Mouse (Mus musculus) embryonic facial prominence, embryonic 11.5 days (tissue): ENCODE data around the gene Cdk17. TPM values are rescaled to one million over a fixed set of nuclear protein-coding genes. Genes with fewer than 3 reads are reported as not detected.

ENCODE experiments used
- ATAC-seq: fragments of 200-750 bp; cut with Nextera tagmentation; replicated peaks from 2 replicates; pipeline ENCODE4 v1.8.0; 2017; ENCODE audit warnings: low read depth; ENCODE audit not compliant: insufficient number of reproducible peaks, low FRiP score, low TSS enrichment
- DNase-seq: peaks from one replicate; pipeline ENCODE4 v3.0.0-alpha.2; 2015; ENCODE audit warnings: low spot score
- H3K27ac ChIP-seq: fragments of 300-500 bp; sonication (generic); replicated peaks from 2 replicates; pipeline ENCODE4 v1.5.1; 2014; ENCODE audit warnings: mild to moderate bottlenecking, low read depth, low read length, control low read depth
- H3K27me3 ChIP-seq: fragments of 300-500 bp; sonication (generic); 2 replicates; pipeline ENCODE4 v1.6.1; 2014; ENCODE audit warnings: mild to moderate bottlenecking, low read length, moderate library complexity, mixed read lengths; ENCODE audit not compliant: control insufficient read depth, insufficient read depth
- H3K36me3 ChIP-seq: fragments of 300-500 bp; sonication (generic); replicated peaks from 2 replicates; pipeline ENCODE4 v1.6.1; 2014; ENCODE audit warnings: low read depth, mild to moderate bottlenecking, low read length, moderate library complexity, mixed read lengths; ENCODE audit not compliant: control insufficient read depth, insufficient read depth
- H3K4me1 ChIP-seq: fragments of 300-500 bp; sonication (generic); 2 replicates; pipeline ENCODE4 v1.6.1; 2014; ENCODE audit warnings: low read length, mixed read lengths; ENCODE audit not compliant: control insufficient read depth, insufficient read depth
- H3K4me2 ChIP-seq: fragments of 300-500 bp; sonication (generic); 2 replicates; pipeline ENCODE4 v1.6.1; 2014; ENCODE audit warnings: low read depth, mild to moderate bottlenecking, control low read depth, low read length, moderate library complexity
- H3K4me3 ChIP-seq: fragments of 300-500 bp; sonication (generic); 2 replicates; pipeline ENCODE4 v1.5.1; 2014; ENCODE audit warnings: low read depth, low read length, control low read depth
- H3K9ac ChIP-seq: fragments of 300-500 bp; sonication (generic); replicated peaks from 2 replicates; pipeline ENCODE4 v1.6.1; 2014; ENCODE audit warnings: mild to moderate bottlenecking, control low read depth, low read length
- H3K9me3 ChIP-seq: fragments of 300-500 bp; sonication (generic); replicated peaks from 2 replicates; pipeline ENCODE4 v1.6.1; 2016; ENCODE audit warnings: mild to moderate bottlenecking, low read length, inconsistent platforms, mixed read lengths; ENCODE audit not compliant: control insufficient read depth
- WGBS: fragments of 180-500 bp; shearing (Covaris S2); extraction: QIAGEN DNeasy Blood & Tissue Kit; methylation state at CpG from one replicate; pipeline ENCODE4 v1.1.7; 2014; 5-methylcytosine and 5-hydroxymethylcytosine counted together
- polyA plus RNA-seq: library from polyadenylated mRNA; unstranded; fragments of >200 nt; fragmentation: Nextera tagmentation; extraction: Ambion mirVana; gene quantifications from 2 replicates; pipeline ENCODE4 v1.2.1, GENCODE M21; 2014

Gene Cdk17
- polyA plus RNA-seq, 1 experiment from 2014 or later, result 27.8 TPM

- no peaks in the 10 kb centered on the region for H3K27me3 ChIP-seq
- WGBS, result 91% methylated on average over 6 of the region's 6 CpGs
These were observed 39.3 kb upstream of the Cdk17 start for GRCm38 (mm10) chr10:93121262-93121860.

GRCm38 (mm10) chr10:93122399-93123184 lies 38.1 kb upstream of the Cdk17 start:
- no peak for ATAC-seq
- no peaks in the 10 kb centered on the region for H3K4me1 ChIP-seq
- WGBS, result 67% methylated on average over 12 of the region's 12 CpGs
- H3K4me2 ChIP-seq, result no peak overlapping the region
- no peaks in the 10 kb centered on the region for H3K36me3 ChIP-seq
- DNase-seq, result no peak
- H3K4me3 ChIP-seq, result no peak overlapping the region
- H3K27me3 ChIP-seq, result no peaks in the 10 kb centered on the region
- no peak overlapping the region for H3K9ac ChIP-seq
- H3K9me3 ChIP-seq, result no peaks in the 10 kb centered on the region
- H3K27ac ChIP-seq, result no peak overlapping the region

More at GRCm38 (mm10) chr10:93121262-93121860, 39.3 kb upstream of the Cdk17 start:
- Histone ChIP-seq H3K4me1 (no peaks in the 10 kb centered on the region), H3K27ac (no peak overlapping the region), H3K9ac (no peak overlapping the region), H3K4me3 (no peak overlapping the region), H3K36me3 (no peaks in the 10 kb centered on the region), H3K9me3 (no peaks in the 10 kb centered on the region), H3K4me2 (no peak overlapping the region)
- ATAC-seq (no peak), DNase-seq (no peak)

GRCm38 (mm10) chr10:93123310-93123709 lies 37.4 kb upstream of the Cdk17 start:
- Histone ChIP-seq H3K4me1 (no peaks in the 10 kb centered on the region), H3K36me3 (no peaks in the 10 kb centered on the region), H3K9ac (no peak overlapping the region), H3K27me3 (no peaks in the 10 kb centered on the region), H3K4me2 (no peak overlapping the region), H3K27ac (no peak overlapping the region), H3K4me3 (no peak overlapping the region), H3K9me3 (no peaks in the 10 kb centered on the region)
- ATAC-seq (no peak), DNase-seq (no peak)
- 79% methylated on average over 4 of the region's 4 CpGs for WGBS

- H3K4me2 ChIP-seq, result no peak overlapping the region
- no peaks in the 10 kb centered on the region for H3K4me1 ChIP-seq
- no peak overlapping the region for H3K4me3 ChIP-seq
- no peaks in the 10 kb centered on the region for H3K9me3 ChIP-seq
- H3K36me3 ChIP-seq, result no peaks in the 10 kb centered on the region
- ATAC-seq (no peak), DNase-seq (peak; percentile 42)
- WGBS, result 65% methylated on average over 12 of the region's 12 CpGs
- no peak overlapping the region for H3K9ac ChIP-seq
- no peak overlapping the region for H3K27ac ChIP-seq
- H3K27me3 ChIP-seq, result no peaks in the 10 kb centered on the region
These were observed 36.6 kb upstream of the Cdk17 start for GRCm38 (mm10) chr10:93123957-93124613.

- H3K9me3 ChIP-seq, result no peaks in the 10 kb centered on the region
- no peak for DNase-seq
- no peak overlapping the region for H3K4me2 ChIP-seq
- 82% methylated on average over 3 of the region's 3 CpGs for WGBS
- H3K27ac ChIP-seq, result no peak overlapping the region
- no peaks in the 10 kb centered on the region for H3K36me3 ChIP-seq
- no peak for ATAC-seq
- H3K4me3 ChIP-seq, result no peak overlapping the region
- no peaks in the 10 kb centered on the region for H3K27me3 ChIP-seq
- no peaks in the 10 kb centered on the region for H3K4me1 ChIP-seq
- H3K9ac ChIP-seq, result no peak overlapping the region
These were observed 34.6 kb upstream of the Cdk17 start for GRCm38 (mm10) chr10:93126025-93126424.

GRCm38 (mm10) chr10:93128566-93128965 lies 32.1 kb upstream of the Cdk17 start:
- DNase-seq (no peak), ATAC-seq (no peak)
- Histone ChIP-seq H3K27ac (no peak overlapping the region), H3K4me3 (no peak overlapping the region), H3K27me3 (no peaks in the 10 kb centered on the region), H3K9me3 (no peaks in the 10 kb centered on the region), H3K9ac (no peak overlapping the region), H3K4me2 (no peak overlapping the region), H3K36me3 (no peaks in the 10 kb centered on the region), H3K4me1 (no peaks in the 10 kb centered on the region)
- 86% methylated on average over 2 of the region's 2 CpGs for WGBS

- Histone ChIP-seq H3K9ac (no peak overlapping the region), H3K4me2 (no peak overlapping the region), H3K4me1 (no peaks in the 10 kb centered on the region), H3K4me3 (no peak overlapping the region), H3K27ac (no peak overlapping the region), H3K36me3 (no peaks in the 10 kb centered on the region), H3K27me3 (no peaks in the 10 kb centered on the region), H3K9me3 (no peaks in the 10 kb centered on the region)
- WGBS, result 81% methylated on average over 1 of the region's 1 CpGs
- no peak for DNase-seq
- no peak for ATAC-seq
These were observed 31.3 kb upstream of the Cdk17 start for GRCm38 (mm10) chr10:93129345-93129744.

GRCm38 (mm10) chr10:93129904-93130455 lies 30.7 kb upstream of the Cdk17 start:
- Histone ChIP-seq H3K4me3 (no peak overlapping the region), H3K27me3 (no peaks in the 10 kb centered on the region), H3K4me1 (no peaks in the 10 kb centered on the region), H3K36me3 (no peaks in the 10 kb centered on the region), H3K4me2 (no peak overlapping the region), H3K9ac (no peak overlapping the region), H3K27ac (no peak overlapping the region), H3K9me3 (no peaks in the 10 kb centered on the region)
- ATAC-seq (no peak), DNase-seq (no peak)
- WGBS, result 76% methylated on average over 9 of the region's 9 CpGs
